Mouse (Mus musculus): ENCODE results near the gene Ids. TPM values are rescaled to one million over a fixed set of nuclear protein-coding genes. Genes with fewer than 3 reads are reported as not detected.

Ids gene
- total RNA-seq, 1 experiment from 2014 or later = 15.1 TPM

Other genes starting within 250 kb of the Ids start
- gene 1110012L19Rik, start 20.8 kb upstream of the Ids start, total RNA-seq (2017) = 12.1 to 27.5 TPM (median 12.8 TPM) in 3 replicates
- 6.3 to 14.5 TPM (median 10.3 TPM) in 3 replicates for gene Tmem185a, start 112.1 kb upstream of the Ids start, total RNA-seq (2017)